Mouse (Mus musculus) adrenal gland, postnatal 36 days (tissue): ENCODE data around the gene Sntb2. TPM values are rescaled to one million over a fixed set of nuclear protein-coding genes. Genes with fewer than 3 reads are reported as not detected.
A peak's percentile ranks its signal among the peaks of the same experiment; 100 is the strongest.
"Not testable (repeated sequence)": the region's sequence is repeated elsewhere in the genome, so short reads cannot be mapped to it uniquely, and the experiment has no call there.

Experiments
- DNase-seq, 2 experiments: peaks; one replicate each; pipeline ENCODE4 v3.0.0; 2021; ENCODE audit warnings: mixed read lengths in 1 of 2
- total RNA-seq, 2 experiments: library from RNA; stranded (reverse); gene quantifications; 2 replicates each; pipeline ENCODE4 v1.2.3; 2021

Sntb2 gene
- total RNA-seq, 2 experiments from 2014 or later, result 28.8 to 39.5 TPM

DNA sequence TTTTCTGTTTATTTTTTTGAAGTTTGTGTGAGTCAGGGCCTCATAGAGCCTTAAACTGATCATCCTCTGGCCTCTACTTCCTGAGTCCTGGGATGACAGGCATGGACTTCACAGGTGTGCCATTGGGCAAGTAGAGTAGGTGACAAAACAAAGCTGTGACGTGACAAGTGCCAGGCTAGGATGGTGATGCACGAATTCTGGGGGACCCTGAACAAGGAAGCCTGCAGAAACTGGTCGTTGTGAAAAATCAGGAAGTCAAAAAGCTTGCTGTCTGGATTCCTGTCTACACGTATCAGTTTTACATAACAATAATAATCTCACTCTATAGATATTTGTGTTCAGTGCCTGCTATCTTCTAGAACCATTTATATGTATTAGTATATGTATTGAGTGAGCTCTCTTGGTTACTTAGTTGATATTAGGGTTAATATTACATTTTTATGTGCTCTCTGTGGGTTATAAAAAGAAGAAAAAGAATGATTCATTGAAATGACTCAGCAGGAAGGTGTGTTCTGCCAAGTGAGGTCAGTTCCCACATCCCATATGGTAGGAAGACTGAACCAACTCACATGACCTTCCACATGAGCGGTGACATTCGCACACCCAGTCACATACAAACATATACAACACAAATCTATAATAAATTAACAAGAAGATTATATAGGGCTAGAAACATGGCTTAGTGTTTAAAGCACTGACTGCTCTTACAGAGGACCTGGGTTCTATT lies 37.2 kb downstream of the Sntb2 start:
- DNase-seq, result peak in 1 of 2 experiments; percentile 36

DNA sequence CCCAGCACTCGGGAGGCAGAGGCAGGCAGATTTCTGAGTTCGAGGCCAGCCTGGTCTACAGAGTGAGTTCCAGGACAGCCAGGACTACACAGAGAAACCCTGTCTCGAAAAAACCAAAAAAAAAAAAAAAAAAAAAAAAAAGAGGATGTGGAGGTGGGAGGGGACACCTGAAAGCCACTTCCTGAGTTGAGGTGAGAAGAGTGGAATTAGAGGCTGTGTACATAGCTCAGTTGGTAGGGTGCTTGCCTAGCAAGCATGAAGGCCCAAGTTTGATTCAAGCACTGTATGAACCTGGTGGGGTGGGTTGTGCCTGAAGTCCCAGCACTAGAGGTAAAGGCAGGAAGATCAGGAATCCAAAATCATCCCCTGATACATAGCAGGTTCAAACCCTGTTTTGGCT lies 38.0 kb downstream of the Sntb2 start:
- not testable (repeated sequence) for DNase-seq

DNA sequence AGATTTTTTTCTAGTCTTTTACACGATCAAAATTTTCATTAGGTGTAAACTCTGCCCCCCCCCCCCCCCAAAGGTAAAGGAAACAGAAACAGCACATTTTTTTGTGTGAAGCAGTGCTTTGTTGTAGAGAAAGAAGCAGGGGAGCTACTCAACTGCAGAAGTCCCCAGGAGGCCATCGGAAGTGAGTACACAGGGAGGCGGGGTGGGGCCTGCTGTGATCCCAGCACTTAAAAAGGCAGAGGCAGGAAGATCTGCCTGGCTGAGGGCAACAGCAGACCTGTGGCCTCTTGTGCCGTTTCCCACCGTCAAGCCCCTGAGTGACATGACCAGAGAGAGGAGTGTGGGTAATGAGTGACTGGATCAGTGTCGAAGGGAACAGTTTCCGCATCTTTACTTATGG lies 39.2 kb downstream of the Sntb2 start:
- no peak for DNase-seq

DNA sequence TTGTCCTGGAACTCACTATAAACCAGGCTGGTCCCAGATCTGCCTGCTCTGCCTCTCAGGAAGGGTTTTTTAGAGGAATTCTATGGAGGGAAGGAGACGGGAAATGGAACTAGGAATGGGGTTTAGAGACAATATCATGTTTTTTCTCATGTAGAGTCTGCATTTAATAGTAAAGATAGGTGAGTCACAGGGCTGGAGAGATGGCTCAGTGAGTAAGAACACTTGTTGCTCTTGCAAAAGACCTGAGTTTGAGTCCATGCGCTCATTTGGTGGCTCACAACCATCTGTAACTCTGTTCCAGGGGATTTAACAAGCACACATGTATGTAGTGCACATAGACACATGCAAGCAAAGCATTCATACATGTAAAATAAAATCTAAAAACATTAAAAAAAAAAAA lies 40.2 kb downstream of the Sntb2 start:
- DNase-seq, result no peak

DNA sequence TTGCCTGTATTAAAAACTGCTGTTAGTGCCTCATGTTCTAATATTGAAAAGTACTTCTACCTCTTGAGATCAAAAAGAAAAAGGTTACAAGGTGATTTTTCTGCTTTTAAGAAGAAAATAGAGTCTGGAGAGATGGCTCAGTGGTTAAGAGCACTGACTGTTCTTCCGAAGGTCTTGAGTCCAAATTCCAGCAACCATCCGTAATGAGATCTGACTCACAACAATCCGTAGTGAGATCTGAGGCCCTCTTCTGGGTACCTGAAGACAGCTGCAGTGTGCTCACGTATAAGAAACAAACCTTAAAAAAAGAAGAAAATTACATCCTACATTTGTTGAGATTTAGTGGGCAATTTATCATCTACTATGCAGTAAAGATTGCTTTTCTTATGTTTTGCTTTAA lies 40.9 kb downstream of the Sntb2 start:
- no peak for DNase-seq

DNA sequence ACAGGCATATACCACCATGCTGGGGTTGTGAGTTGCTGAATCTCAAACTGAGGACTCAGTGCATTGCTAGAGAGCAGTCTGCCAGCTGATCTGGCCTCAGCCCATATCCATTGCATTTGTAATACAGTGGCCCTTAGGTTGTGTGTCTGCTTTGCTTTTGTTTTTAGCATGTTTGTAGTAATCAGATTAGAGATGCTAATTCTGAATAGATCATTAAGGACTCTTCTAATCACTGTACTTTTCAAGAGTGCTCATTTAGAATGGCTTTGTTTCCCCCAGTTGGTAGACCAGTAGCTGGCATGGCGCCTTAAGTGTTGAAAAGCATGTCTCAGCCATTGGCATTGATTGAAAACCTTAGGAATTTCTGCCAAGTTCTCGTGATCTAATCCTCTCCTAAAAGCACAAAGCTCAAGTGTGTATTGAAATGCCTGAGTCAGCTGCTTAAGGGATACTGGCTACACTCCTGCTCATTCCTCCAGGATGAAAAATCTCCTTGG lies 43.3 kb downstream of the Sntb2 start:
- peak in 1 of 2 experiments; percentile 37 for DNase-seq

DNA sequence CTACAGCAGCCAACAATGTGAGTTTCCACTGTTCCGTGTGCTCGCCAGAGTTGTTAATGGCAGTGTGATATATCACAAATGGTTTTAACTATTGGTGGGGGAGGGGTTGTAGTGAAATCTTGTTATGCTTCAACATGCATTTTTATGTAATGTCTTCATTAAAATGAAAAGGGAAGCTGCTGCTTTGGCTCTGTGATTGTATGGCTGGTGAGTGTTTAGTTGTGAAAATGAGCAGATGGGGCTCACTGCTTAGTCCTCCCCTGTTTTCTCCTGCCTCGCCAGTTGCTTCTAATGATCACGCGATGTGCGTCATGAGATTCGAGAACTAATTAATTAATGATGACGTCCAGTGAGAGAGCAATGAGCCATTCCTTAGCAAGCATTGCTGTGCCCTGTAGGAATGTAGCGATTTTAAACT lies 49.9 kb downstream of the Sntb2 start:
- no peak for DNase-seq

DNA sequence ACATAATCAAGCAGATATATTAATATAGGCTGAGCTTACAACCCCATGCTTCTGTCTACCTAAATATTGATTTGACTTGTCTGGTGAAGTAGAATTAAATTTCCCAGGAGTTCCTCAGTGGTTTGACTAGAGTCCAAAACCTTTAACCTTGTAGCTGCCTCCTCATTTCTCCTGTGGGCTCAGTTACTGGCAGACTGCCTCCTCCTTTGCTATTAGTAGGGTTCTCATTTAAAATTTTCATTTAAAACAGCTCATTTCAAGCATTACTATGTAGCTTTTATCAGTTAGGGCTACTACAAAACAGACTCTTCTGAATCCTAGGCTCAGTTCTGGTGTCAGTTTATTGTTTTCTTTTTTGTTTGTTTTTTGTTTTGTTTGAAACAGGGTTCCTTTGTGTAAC lies 50.4 kb downstream of the Sntb2 start:
- DNase-seq, result peak in 1 of 2 experiments; percentile 38

DNA sequence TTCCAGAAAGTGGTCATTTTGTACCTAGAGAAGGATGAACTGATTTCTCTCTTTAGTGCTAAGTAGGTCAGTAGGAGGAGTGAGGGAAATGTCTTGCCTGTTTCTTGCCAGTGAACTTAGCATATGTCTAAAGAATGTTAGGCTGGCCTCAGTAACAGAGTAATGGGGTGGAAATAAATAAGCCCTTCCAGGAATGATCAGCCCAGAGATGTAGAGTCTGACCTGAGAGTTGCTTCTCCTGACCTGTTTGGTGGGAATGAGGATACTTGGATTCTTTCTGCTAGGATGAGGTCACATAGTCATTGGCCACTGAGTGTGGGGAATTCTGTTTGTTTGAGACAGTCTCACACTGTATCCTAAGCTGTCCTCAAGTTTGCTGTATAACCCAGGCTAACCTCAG lies 52.0 kb downstream of the Sntb2 start:
- DNase-seq, result no peak

DNA sequence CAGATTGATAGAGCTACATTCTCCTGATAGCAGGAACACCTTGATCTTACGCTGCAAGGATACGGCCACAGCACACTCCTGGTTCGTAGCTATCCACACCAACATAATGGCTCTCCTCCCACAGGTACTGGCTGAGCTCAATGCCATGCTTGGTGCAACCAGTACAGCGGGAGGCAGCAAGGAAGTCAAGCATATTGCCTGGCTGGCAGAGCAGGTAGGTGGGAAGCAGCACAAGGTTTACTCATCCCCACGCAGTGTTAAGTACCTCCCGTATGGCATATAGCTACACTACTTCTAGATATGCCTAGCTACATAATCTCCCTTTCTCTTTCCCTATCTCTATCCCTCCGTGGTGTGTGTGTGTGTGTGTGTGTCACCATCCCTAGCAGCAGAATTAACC lies 55.8 kb downstream of the Sntb2 start:
- no peak for DNase-seq

DNA sequence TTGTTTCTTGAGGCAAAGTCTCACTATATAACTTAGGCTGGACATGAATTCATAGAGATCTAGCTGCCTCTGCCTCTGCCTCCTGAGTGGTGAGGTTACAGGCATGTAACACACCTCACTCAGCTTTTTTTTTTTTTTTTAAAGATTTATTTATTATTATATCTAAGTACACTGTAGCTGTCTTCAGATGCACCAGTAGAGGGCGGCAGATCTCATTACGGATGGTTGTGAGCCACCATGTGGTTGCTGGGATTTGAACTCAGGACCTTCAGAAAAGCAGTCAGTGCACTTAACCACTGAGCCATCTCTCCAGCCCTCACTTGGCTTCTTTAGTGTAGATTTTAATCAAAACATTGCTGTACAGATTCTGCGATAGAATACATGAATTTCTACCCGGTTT lies 60.8 kb downstream of the Sntb2 start:
- DNase-seq, result not testable (repeated sequence)

DNA sequence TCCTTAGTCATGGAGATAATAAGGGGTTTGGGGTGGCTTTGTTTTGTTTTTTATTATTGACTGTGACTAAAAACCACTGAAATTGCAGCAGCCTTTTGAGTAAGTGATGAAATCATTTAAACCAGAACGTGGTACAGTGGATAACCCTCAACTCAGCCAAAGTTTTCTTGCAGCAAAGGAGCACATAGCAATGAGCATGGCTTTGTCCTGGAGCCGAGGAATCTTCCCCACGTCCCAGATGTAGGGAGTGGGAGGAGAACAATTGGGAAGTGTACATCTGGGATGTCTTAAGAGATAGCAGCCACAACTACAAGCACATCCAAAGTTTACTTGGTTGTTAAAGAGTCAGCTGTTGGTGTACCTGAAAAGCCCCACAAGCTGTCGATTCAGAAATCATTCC lies 61.9 kb downstream of the Sntb2 start:
- no peak for DNase-seq

DNA sequence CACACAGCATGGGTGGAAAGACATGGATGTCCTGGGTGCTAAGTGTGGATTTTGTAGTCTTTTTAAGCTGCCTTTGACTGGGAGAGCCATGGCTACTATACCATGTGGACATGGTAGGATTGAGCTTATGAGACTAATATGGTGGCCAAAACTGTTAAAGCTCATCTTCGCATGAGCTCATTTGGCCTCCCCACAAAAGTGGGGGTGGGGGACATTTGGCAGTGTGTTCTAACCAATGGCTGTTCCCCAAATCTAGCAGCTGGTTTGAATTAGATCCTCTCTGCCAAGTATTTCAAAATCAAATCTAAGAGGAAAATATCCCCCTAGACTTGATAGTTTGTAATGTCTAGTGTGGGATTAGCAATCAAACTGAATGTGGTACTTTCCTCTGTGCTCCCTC lies 63.5 kb downstream of the Sntb2 start:
- DNase-seq, result peak in 1 of 2 experiments; percentile 26

DNA sequence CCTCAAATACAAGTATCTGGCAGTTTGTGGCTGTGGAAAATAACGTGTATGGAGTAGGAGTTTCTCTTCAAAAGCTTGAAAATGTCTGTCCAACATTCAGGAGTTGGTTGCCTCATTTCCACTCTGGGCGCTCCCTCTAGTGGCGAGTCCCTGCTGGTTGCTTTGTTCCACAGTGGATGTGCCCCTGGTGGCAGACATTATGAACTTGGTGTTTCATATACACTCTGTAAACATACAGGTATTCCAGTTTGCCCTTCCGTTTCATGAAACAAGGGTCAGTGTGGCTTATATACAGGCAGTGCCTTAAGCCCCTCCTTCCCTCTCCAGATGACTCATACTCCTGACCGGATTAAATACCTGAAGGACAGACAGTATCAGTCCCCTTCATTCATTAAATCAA lies 67.0 kb downstream of the Sntb2 start:
- peak; percentile 91 to 92 for DNase-seq

DNA sequence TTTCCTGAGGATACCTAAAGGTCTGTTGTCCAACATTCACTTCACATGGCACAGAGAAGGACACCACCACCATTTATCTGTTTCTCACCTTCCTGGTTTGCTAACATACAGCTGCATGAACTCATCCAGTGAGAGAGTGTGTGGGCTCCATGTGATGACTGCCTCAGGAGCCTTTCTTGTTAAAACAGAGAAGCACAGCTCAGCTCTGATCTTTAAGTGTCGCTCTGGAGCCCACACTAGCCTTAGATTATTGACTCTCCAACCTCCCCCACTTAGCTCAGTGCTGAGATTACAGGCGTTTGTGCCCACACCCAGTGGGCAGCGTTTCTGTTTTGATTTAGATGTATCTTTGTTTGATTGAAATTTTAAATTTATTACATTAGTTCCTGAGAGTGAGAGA lies 72.2 kb downstream of the Sntb2 start:
- no peak for DNase-seq

DNA sequence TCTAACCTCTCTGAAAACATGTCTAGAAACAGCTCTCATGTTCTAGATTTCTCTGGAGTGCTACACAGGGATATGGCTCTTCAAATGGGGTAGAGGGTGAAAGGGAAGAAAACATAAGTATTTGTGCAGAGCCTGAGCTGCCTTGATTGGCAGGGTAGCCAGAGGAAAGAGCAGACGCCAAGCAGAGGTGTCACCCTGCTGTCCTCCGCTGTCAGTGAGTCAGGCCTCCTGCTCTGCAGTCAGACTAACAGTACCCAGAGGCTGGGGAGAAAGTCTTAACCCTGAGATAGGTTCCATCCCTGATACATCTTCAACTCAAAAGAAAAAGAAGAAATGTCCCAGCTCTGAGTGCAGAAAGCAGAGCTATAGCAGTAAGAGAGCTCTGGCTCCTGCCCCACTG lies 77.1 kb downstream of the Sntb2 start:
- peak; percentile 39 to 45 for DNase-seq

DNA sequence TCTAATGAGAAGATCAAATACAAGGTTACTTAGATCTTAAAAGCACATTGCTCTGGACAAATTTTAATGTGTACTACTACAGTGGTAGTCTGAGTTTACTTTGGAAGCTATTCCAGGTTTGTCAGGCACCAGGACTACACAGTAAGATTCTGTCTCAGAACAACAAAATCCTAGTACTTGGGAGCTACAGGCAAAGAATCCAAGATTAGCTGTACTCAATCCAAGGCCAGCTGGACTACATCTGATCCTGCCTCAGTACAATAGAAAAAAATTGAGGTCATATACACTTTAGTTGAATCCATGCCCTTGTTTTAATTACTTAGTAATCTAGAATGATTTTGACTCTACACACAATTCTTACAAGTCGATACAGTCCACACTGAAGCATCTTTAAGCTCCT lies 79.4 kb downstream of the Sntb2 start:
- DNase-seq, result no peak

DNA sequence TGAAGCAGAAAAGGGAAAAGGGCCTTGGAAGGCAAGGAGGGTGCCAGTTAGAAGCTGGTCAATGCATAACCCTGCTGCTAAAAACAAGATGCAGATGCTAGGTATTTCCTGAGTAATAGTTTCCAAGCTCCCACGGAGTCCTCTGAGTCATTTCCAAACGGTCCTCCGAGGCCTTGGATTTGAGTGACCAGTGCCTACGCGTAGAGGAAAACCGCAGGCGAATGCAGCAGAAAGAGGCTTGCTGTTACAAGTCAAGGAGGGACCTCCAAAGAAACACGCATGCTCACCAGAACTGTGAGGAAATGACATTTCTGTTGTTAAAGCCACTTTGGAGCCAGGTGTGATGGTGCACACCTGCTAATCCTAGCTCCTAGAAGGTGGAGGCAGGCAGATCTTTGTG lies 87.9 kb downstream of the Sntb2 start:
- peak; percentile 76 to 80 for DNase-seq

DNA sequence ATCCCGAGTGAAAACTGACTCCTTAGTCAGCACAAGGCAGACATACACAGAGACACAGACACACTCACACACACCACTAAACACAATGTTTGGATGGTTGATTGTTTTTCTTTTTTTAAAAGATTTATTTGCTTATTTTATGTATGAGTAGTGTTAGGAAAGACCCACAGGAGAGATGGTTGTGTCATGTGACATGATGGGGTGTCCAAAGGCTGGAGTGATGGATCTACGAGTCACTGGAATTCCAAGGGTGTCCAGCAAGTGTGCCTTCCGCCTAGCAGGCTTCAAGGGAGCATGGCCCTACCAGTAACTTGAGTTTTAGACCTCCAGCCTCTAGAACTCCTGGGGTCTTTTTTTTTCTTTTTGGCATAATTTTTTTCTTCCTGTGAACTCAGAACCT lies 93.8 kb downstream of the Sntb2 start:
- no peak for DNase-seq

DNA sequence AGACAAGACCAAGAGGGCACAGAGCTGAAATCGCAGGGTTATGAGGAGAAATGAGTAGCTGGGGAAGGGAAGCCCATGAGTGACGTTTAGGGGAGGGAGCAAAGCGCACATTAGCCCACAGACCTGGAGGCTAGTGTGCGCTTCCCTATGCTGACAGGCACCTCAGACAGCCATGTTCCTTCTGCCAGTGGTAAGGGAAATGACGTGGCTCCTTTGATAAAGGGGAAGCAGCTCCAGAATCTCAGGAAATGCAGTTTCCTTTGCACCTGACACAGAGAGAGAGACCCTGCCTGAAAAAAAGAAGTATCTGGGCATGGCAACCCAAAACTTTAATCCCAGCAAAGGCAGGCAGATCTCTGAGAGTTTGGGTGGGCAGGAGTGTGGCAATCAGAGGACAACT lies 94.5 kb downstream of the Sntb2 start:
- no peak for DNase-seq

DNA sequence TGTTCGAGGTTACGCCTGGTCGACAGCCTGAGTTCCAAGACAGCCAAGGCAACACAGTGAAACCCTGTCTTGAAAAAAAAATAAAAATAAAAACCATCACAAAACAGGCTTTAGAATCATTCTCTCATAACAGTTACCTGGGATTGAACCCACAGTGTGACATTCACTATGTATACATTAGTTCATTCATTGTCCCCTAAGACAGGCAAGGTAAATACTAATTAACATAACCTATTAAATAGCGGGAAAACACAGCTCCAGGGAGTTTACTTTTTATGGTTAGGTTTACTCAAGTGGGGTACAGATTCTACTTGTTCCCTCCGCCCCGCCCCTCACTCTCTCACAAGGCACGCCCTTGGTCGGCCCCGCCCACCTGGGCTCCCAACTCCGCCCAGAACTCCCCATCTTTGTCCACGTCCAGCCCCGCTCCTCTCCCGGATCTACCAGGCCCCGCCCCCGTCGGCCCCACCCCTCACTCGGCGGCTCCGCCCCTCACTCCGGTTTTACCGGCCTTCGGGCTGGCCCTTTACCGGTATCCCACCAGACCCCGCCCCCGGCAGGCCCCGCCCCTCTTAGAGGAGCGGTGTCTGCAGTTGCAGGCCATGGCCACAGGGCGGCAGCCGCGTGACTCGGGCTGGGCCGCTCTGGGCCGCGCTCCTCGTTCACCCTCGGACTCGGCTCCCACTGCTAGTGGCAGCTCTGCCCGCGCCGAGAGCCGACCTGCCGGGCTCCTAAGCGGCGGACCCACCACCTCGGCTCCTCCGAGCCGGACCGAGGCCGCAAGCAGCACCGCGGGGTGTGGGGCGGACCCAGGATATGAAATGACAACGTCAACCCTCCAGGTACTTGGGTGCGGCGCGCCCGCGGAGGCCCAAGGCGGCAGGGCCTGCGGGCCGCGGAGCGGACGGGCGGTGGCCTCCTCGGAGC lies 95.4 kb downstream of the Sntb2 start, which contains the start of gene Vps4a:
Vps4a (plus strand) TSS at position 573 of the 927 bp plus-strand sequence.
- peak; percentile 97 to 99 for DNase-seq

DNA sequence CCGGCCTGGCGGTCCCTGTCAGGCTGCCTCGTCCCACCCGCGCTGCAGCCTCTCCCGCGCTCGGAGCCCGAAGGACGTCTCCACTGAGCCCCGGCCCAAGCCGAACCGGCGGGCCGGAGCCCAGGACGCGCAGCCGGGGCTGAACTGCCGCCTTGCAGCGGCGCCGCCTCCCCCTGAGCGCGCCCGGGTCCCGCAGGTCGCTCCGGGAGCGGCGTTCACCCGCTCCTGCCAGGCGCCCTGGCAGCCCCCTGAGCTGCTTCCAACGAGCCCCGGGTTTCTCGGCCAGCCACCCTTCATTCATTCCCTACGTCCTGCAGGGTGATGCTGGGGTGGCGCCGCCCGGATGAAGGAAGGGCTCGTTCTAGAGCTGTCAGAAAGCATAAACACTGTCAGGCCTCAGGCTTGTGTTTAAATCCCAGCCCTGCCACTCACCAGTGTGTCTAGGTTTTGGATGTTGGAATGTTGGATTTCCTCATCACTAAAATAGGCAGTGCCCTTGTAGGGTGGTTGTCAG lies 96.1 kb downstream of the Sntb2 start:
- DNase-seq, result no peak

DNA sequence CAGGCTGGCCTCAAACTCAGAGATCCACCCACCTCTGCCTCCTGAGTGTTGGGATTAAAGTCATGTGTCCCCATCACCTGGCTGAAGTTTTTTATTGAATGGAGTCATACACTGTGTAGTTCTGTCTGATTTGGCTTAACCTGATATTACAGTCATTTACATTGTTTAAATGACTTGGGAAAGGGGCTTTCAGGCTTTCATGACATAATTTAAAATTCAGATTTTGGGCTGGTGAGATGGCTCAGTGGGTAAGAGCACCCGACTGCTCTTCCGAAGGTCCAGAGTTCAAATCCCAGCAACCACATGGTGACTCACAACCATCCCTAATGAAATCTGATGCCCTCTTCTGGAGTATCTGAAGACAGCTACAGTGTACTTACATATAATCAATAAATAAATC lies 98.1 kb downstream of the Sntb2 start:
- not testable (repeated sequence) for DNase-seq
